Mouse (Mus musculus): ENCODE results near the gene A030003K21Rik.

DNA sequence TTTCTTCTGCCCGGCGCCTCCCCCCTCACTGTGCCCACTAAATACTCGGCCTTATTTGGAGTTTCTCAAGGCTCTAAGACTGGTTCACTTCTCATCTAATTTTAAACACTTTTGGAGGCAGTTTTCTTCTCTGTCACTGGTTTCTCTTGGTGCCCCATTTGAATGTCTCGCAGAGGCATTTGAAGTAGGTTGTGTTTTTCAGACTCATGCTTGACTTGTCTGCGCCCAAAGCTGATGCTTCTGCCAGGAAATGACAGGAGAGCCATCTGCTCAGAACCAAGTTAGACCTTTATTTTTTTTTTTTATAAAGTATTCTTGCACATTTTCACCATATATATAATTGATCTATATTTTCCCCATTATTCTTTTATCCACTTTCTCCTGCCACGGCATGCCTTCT is 43.5 kb upstream of the A030003K21Rik start:
- TF ChIP-seq POLR2A (IDR thresholded peaks at IDR 0.05; ENCODE audit: borderline replicate concordance, insufficient read depth, low read length) (no peak), CTCF (IDR thresholded peaks at IDR 0.05; ENCODE audit: borderline replicate concordance, insufficient read depth, low read depth, low read length) (no peak)
